Mouse (Mus musculus) forelimb bud, embryonic 11.5 days (tissue): Measurements from ENCODE around the gene Rnf115.
"Not testable (repeated sequence)": the region's sequence is repeated elsewhere in the genome, so short reads cannot be mapped to it uniquely, and the experiment has no call there.

Experiments
- DNase-seq: peaks from one replicate; pipeline ENCODE4 v3.0.0-alpha.2; 2012; ENCODE audit warnings: low read depth, low spot score

The Rnf115 gene

GRCm38 (mm10) chr3:96727343-96727827, at the start of gene Rnf115, which contains the start of gene Polr3c:
TSS of gene Rnf115 (plus strand) at chr3:96727664.
TSS of gene Polr3c (minus strand) at chr3:96727628.
- DNase-seq, result peak; percentile 87

- DNase-seq, result no peak
Measured at GRCm38 (mm10) chr3:96678456-96678855, 49.0 kb upstream of the Rnf115 start.

- DNase-seq, result no peak
Measured at GRCm38 (mm10) chr3:96679159-96679674, 48.2 kb upstream of the Rnf115 start.

- DNase-seq, result no peak
Measured at GRCm38 (mm10) chr3:96680269-96680956, 47.1 kb upstream of the Rnf115 start.

GRCm38 (mm10) chr3:96683496-96683895, 44.0 kb upstream of the Rnf115 start:
- DNase-seq, result no peak

GRCm38 (mm10) chr3:96684151-96684821, 43.2 kb upstream of the Rnf115 start:
- no peak for DNase-seq

DNA sequence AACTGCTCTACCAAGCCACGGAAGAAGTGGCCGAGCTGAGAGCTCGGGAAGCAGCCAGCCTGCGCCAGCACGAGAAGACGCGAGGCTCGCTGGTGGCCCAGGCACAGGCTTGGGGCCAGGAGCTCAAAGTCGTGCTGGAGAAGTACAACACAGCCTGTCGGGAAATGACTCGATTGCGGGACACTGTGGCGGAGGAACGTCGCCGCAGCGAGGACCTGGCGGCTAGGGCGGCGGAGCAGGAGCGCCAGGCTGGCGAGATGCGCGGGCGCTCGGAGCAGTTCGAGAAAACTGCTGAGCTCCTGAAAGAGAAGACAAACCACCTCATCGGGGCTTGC, 42.7 kb upstream of the Rnf115 start:
- no peak for DNase-seq

GRCm38 (mm10) chr3:96686057-96686456, 41.4 kb upstream of the Rnf115 start:
- not testable (repeated sequence) for DNase-seq

DNA sequence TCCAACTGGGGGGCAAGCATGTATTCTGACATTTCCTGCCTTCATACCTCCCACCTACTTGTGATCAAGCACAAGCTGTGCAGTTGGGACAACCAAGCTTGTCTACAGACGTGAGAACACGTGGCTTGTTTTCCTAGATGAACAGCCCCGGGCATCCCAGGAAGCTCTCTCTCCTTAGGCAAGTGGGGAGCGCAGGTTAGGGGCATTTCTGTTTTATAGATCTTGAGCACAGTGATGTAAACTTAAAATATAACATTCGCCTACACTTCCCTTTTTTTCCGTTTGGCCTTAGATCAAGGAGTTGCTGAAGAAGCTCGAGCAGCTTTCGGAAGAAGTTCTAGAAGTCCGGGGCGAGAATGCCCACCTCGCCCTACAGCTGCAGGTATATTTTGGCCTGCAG, 38.6 kb upstream of the Rnf115 start:
- DNase-seq, result no peak

GRCm38 (mm10) chr3:96690298-96690697, 37.2 kb upstream of the Rnf115 start:
- DNase-seq, result no peak

DNA sequence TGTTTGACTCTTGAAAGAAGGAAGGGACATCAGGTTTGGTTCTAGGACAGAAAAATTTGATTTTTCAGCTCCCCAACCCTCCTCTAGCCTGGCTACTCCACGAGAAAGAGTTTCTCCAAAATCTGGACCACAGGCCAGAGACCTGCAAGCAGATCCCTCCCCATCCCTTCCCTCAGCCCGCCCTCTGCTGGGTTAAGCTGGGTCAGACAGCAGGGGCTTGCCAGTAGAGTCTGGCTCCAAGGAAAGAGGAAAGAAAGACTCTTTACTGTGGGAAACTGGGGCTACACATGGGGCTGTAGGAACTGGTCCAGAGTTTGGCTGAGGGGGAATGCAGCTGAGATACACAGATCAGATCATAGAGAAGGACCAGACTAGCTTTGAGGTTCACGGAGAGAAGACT, 35.0 kb upstream of the Rnf115 start:
- peak; percentile 42 for DNase-seq

- DNase-seq, result no peak
Measured at GRCm38 (mm10) chr3:96693579-96693978, 33.9 kb upstream of the Rnf115 start.

GRCm38 (mm10) chr3:96696198-96696765, 31.2 kb upstream of the Rnf115 start, which contains the start of gene Pias3:
TSS of gene Pias3 (plus strand) at chr3:96696384.
- DNase-seq, result peak; percentile 80

DNA sequence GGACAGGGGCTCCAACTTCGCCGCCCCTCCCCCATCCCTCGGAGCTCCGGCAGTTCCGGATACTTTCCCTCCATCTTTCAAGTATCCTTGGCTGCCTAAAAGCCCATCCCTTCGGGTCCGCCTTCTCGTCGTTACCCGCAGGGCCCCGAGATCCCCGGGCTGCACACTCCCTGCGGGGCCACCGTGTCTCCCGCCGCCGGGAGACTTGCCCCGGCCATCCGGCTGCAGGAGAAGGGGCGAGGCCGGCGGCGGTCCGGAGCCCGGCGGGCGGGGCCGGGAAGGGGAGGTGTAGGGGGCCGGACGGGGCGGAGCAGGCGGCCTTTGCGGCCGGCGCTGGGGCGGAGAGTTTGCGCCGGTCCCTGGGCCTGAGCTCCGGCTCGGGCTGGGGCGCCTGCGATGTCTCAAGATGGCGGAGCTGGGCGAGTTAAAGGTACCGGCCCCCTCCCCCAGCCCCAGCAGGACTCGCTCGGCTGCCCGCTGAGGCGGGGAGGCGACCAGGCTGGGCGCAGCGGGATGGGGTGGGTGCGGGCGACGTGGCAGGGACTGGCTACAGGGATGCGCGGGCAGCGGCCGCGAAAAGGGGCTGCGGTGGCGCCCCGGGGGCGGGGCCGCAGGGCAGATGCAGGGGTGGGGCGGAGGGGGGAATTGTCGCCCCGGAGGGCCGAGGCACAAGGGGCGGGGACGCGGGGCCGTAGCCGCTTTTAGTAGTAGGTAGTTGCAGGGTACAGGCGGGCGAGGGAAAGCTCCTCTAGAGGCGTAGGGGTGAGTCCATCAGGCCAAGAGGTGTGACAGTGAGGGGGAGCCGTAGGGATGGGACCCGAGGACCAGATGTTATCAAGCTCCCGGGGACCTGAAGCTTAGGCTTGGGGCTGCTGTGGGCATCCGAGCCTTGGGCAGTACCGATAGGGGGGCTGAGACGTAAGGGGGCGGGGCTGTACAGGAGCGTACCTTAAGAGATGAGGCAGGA, 30.4 kb upstream of the Rnf115 start:
- peak; percentile 88 for DNase-seq

GRCm38 (mm10) chr3:96698993-96699690, 28.3 kb upstream of the Rnf115 start:
- no peak for DNase-seq

DNA sequence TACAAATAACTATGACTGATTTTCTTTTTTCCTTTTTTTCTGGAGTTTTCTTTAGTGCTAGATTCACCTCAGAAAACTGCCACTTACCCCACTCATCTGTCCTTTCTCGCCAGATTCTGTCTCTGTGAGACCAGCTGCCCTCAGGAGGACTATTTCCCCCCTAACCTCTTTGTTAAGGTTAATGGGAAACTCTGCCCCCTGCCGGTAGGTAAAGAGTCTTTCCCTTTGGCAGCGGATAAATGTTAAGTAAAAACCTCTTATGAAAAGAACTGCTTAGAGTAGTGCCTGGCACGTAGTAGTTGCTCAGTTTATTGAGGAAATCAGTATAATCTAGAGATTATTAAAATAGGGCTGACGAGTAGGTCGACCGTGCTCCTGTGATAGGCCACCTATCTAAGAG, 27.1 kb upstream of the Rnf115 start:
- DNase-seq, result peak; percentile 36

- DNase-seq, result no peak
Measured at GRCm38 (mm10) chr3:96701003-96701402, 26.5 kb upstream of the Rnf115 start.

DNA sequence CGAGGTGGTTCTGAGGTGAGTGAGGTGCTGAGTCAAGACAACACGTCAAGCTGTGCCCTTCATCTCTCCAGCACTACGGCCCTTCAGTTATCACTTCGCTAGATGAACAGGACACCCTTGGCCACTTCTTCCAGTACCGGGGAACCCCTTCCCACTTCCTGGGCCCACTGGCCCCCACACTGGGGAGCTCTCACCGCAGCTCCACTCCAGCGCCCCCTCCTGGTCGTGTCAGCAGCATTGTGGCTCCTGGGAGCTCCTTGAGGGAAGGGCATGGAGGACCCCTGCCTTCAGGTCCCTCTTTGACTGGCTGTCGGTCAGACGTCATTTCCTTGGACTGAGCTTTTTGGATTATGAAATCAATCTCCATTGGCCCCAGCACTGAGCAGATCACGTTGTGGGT, 22.7 kb upstream of the Rnf115 start:
- no peak for DNase-seq

DNA sequence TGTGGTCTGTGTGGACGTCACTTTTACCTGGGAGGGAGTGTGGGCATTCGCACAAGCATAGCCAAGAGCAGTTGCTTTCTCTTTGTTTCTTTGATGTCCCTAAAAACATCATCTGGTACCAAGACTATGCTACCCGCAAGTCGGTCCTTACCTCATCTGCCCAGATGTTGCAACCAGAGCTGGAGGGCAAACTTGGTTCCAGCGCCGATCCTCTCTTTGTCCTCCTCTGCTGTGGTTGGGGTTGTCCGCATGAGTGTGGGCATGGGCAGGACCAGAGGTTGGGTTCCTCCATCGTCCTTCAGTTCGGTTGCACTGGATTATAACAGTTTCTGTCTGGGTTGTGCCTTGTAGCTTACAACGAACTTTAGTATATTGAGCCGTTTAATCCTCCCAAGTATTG, 21.2 kb upstream of the Rnf115 start:
- DNase-seq, result no peak

DNA sequence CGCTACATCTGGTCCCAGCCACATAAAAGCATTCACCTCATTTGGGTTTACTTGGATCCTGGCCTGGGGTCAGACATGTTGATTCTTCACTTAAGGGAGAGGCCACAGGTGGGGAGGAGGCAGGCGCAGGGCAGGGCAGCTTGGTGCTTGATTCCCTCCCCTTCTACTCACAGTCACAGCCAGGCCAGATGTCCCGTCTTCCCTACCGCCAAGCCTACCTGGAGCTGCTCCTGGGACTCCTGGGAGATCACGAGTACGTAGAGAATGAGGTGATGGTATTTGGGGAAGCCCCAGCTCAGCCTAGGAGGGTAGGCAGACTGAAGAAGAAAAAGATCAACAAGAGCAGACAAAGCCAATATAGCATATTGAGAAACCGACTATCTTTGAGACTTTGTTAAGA, 20.5 kb upstream of the Rnf115 start:
- DNase-seq, result no peak
